ENCODE assay signal across 10 mouse cellular contexts in the genomic region with DNA sequence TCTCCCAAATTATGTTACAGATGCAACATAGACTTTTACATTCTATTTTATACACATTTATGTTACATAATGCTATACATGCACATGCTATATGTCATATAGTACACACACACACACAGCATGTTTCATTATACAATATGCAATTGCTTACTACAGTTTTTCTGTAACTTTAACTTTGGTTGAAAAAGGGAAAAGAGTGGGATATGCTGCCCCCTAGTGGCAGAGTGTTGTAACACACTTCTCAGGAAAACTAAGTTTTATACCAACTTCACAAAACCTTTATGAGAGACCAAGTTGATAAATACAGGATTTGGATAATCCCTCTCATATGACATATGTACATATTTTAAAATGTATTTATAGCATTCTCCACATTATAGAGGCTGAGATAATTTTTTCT. TPM values are rescaled to one million over a fixed set of nuclear protein-coding genes. Genes with fewer than 3 reads are reported as not detected.
DNase-seq lines count a peak whose midpoint lies in the region; ATAC-seq lines count a peak whose summit lies in the region.
"Had no signal": no experiment of that assay in that cellular context is flagged by ENCODE, and none has a peak within 500 bp of the region (broad histone marks: within the 10 kb centered on the region; RNA-seq: fewer than 3 reads in every experiment).

No protein-coding gene starts in this region.

- no peaks in the 10 kb centered on the region for H3K36me3 ChIP-seq in hindbrain, embryonic 10.5 days
- H3K36me3 ChIP-seq in hindbrain, embryonic 13.5 days, result no peaks in the 10 kb centered on the region
- H3K36me3 ChIP-seq in neural tube, embryonic 11.5 days (ENCODE audit: control insufficient read depth, insufficient read depth, low read length), result no peaks in the 10 kb centered on the region
- H3K36me3 ChIP-seq: embryonic facial prominence, embryonic 13.5 days; liver, embryonic 13.5 days had no signal

- H3K4me3 ChIP-seq in hindbrain, embryonic 10.5 days, result no peak overlapping the region
- H3K4me3 ChIP-seq in hindbrain, embryonic 13.5 days, result no peak overlapping the region
- H3K4me3 ChIP-seq in neural tube, embryonic 11.5 days (ENCODE audit: low read depth, low read length), result no peak overlapping the region
- H3K4me3 ChIP-seq: embryonic facial prominence, embryonic 13.5 days; liver, embryonic 13.5 days had no signal

- H3K27me3 ChIP-seq in hindbrain, embryonic 10.5 days (ENCODE audit: insufficient read depth, poor library complexity, severe bottlenecking), result peaks cover 14% of the 10 kb centered on the region; the same call in 1 of the 2 replicates
- peaks cover 18% of the 10 kb centered on the region for H3K27me3 ChIP-seq in hindbrain, embryonic 13.5 days
- no peaks in the 10 kb centered on the region for H3K27me3 ChIP-seq in neural tube, embryonic 11.5 days (ENCODE audit: control insufficient read depth, insufficient read depth, low read length)

- no peak overlapping the region for H3K27ac ChIP-seq in hindbrain, embryonic 10.5 days
- H3K27ac ChIP-seq in hindbrain, embryonic 13.5 days, result no peak overlapping the region
- H3K27ac ChIP-seq in neural tube, embryonic 11.5 days (ENCODE audit: low read depth, low read length), result no peak overlapping the region
- H3K27ac ChIP-seq: embryonic facial prominence, embryonic 13.5 days; liver, embryonic 13.5 days had no signal

- no peak for ATAC-seq in hindbrain, embryonic 13.5 days (ENCODE audit: low FRiP score)
- 0 out of 2 replicates have a peak, but pooled peaks have one; percentile 47 for ATAC-seq in common myeloid progenitor, adult 5-6 weeks (replicated peaks; ENCODE audit: low read depth, poor library complexity, severe bottlenecking)
- ATAC-seq in neural tube, embryonic 11.5 days (ENCODE audit: insufficient read depth, low FRiP score, low TSS enrichment), result no peak
- ATAC-seq in activated CD4-positive, CD25-positive, alpha-beta regulatory T cell, adult 4 months, result no peak

- no peaks in the 10 kb centered on the region for H3K9me3 ChIP-seq in hindbrain, embryonic 10.5 days
- H3K9me3 ChIP-seq in hindbrain, embryonic 13.5 days, result no peaks in the 10 kb centered on the region
- no peaks in the 10 kb centered on the region for H3K9me3 ChIP-seq in neural tube, embryonic 11.5 days (ENCODE audit: control insufficient read depth, low read length)
- H3K9me3 ChIP-seq: embryonic facial prominence, embryonic 13.5 days; liver, embryonic 13.5 days had no signal

- H3K9ac ChIP-seq in hindbrain, embryonic 13.5 days, result no peak overlapping the region
- no peak overlapping the region for H3K9ac ChIP-seq in neural tube, embryonic 11.5 days (ENCODE audit: low read length)
- H3K9ac ChIP-seq: embryonic facial prominence, embryonic 13.5 days; liver, embryonic 13.5 days had no signal

- no peak overlapping the region for H3K4me2 ChIP-seq in hindbrain, embryonic 13.5 days
- no peak overlapping the region for H3K4me2 ChIP-seq in neural tube, embryonic 11.5 days (ENCODE audit: low read depth)
- H3K4me2 ChIP-seq: embryonic facial prominence, embryonic 13.5 days; liver, embryonic 13.5 days had no signal

- peak; percentile 31 for DNase-seq in hindbrain, embryonic 10.5 days (ENCODE audit: low spot score)
- DNase-seq in 416B (ENCODE audit: low read depth), result peak; percentile 52
- DNase-seq in Muller cell, postnatal 12 days (ENCODE audit: inconsistent ontology term), result peak; percentile 49
- peak; percentile 61 to 62 for DNase-seq in kidney, postnatal 4 days
- peak; percentile 53 for DNase-seq in neural tube, embryonic 11.5 days (ENCODE audit: low spot score)
- DNase-seq: liver, embryonic 13.5 days had no signal

- peaks cover 11% of the 10 kb centered on the region for H3K4me1 ChIP-seq in hindbrain, embryonic 10.5 days (replicated peaks)
- H3K4me1 ChIP-seq in hindbrain, embryonic 13.5 days (replicated peaks), result peaks cover 13% of the 10 kb centered on the region
- no peaks in the 10 kb centered on the region for H3K4me1 ChIP-seq in neural tube, embryonic 11.5 days (ENCODE audit: control insufficient read depth, insufficient read depth, low read length)
- H3K4me1 ChIP-seq: embryonic facial prominence, embryonic 13.5 days; liver, embryonic 13.5 days had no signal

RNA-seq across cellular contexts. Expression of a gene that starts 51.6 kb away (rescaled TPM):
- polyA plus RNA-seq in hindbrain, embryonic 10.5 days (2016; fragmentation: Nextera tagmentation; extraction: Ambion mirVana), result 13.2 and 19.8 TPM in 2 replicates
- polyA plus RNA-seq in hindbrain, embryonic 13.5 days (2015; fragmentation: Nextera tagmentation; extraction: Ambion mirVana), result 50.4 and 50.9 TPM in 2 replicates
- under 0.01 TPM in 1 of 2 replicates, not detected in the other for total RNA-seq in common myeloid progenitor, adult 5-6 weeks (2017)
- polyA plus RNA-seq in neural tube, embryonic 11.5 days (2014; fragmentation: Nextera tagmentation; extraction: Ambion mirVana), result 8.6 and 11.3 TPM in 2 replicates
- polyA plus RNA-seq in activated CD4-positive, CD25-positive, alpha-beta regulatory T cell, adult 4 months (2017; shearing (Covaris generic)), result under 1 TPM in 1 of 2 experiments, not detected in 1; 0.07 TPM
